Mouse (Mus musculus) limb, embryonic 15.5 days (tissue): ENCODE results near the gene 9430015G10Rik. TPM values are rescaled to one million over a fixed set of nuclear protein-coding genes. Genes with fewer than 3 reads are reported as not detected.

ENCODE experiments used
- ATAC-seq: fragments of 200-750 bp; cut with Nextera tagmentation; 2 replicates; pipeline ENCODE4 v1.8.0; 2017; ENCODE audit warnings: low read depth, moderate TSS enrichment; ENCODE audit not compliant: insufficient number of reproducible peaks, low FRiP score, low TSS enrichment
- H3K27ac ChIP-seq: fragments of 300-500 bp; sonication (generic); 2 replicates; pipeline ENCODE4 v1.5.1; 2015; ENCODE audit warnings: moderate library complexity, mild to moderate bottlenecking, inconsistent platforms
- H3K27me3 ChIP-seq: fragments of 300-500 bp; sonication (generic); 2 replicates; pipeline ENCODE4 v1.6.1; 2015; ENCODE audit warnings: inconsistent platforms
- H3K36me3 ChIP-seq: fragments of 300-500 bp; sonication (generic); 2 replicates; pipeline ENCODE4 v1.6.1; 2015; ENCODE audit warnings: inconsistent platforms
- H3K4me1 ChIP-seq: fragments of 300-500 bp; sonication (generic); 2 replicates; pipeline ENCODE4 v1.6.1; 2015; ENCODE audit warnings: inconsistent platforms
- H3K4me2 ChIP-seq: fragments of 300-500 bp; sonication (generic); 2 replicates; pipeline ENCODE4 v1.6.1; 2015; ENCODE audit warnings: mild to moderate bottlenecking, inconsistent platforms
- H3K4me3 ChIP-seq: fragments of 300-500 bp; sonication (generic); 2 replicates; pipeline ENCODE4 v1.5.1; 2015; ENCODE audit warnings: mild to moderate bottlenecking, inconsistent platforms
- H3K9ac ChIP-seq: fragments of 300-500 bp; sonication (generic); 2 replicates; pipeline ENCODE4 v1.6.1; 2015; ENCODE audit warnings: inconsistent platforms
- H3K9me3 ChIP-seq: fragments of 300-500 bp; sonication (generic); 2 replicates; pipeline ENCODE4 v1.6.1; 2016; ENCODE audit warnings: inconsistent platforms
- WGBS: fragments of 180-500 bp; shearing (Covaris S2); methylation state at CpG from one replicate; pipeline ENCODE4 v1.1.7; 2015; 5-methylcytosine and 5-hydroxymethylcytosine counted together
- polyA plus RNA-seq: library from polyadenylated mRNA; unstranded; fragments of >200 nt; fragmentation: Nextera tagmentation; extraction: Ambion mirVana; gene quantifications from 2 replicates; pipeline ENCODE4 v1.2.1, GENCODE M21; 2015

The 9430015G10Rik gene
- polyA plus RNA-seq, 1 experiment from 2014 or later, result 31.8 TPM

- no peak for ATAC-seq
- peaks cover 11% of the 10 kb centered on the region for H3K4me1 ChIP-seq
- H3K4me3 ChIP-seq, result no peak overlapping the region
- no peak overlapping the region for H3K9ac ChIP-seq
- no peaks in the 10 kb centered on the region for H3K36me3 ChIP-seq
- H3K27ac ChIP-seq, result no peak overlapping the region
- H3K27me3 ChIP-seq, result peaks cover 6% of the 10 kb centered on the region
- H3K4me2 ChIP-seq, result no peak overlapping the region
- no peaks in the 10 kb centered on the region for H3K9me3 ChIP-seq
- 55% methylated on average over 4 of the region's 4 CpGs for WGBS
Measured at GRCm38 (mm10) chr4:156082621-156083234, 27.1 kb upstream of the 9430015G10Rik start.

- no peak for ATAC-seq
- 41% methylated on average over 5 of the region's 5 CpGs for WGBS
- H3K27ac ChIP-seq, result no peak overlapping the region
Measured at GRCm38 (mm10) chr4:156083348-156083747, 26.4 kb upstream of the 9430015G10Rik start.

GRCm38 (mm10) chr4:156084096-156084879 lies 25.5 kb upstream of the 9430015G10Rik start:
- Histone ChIP-seq H3K4me2 (no peak overlapping the region), H3K4me1 (peaks cover 5% of the 10 kb centered on the region), H3K9me3 (no peaks in the 10 kb centered on the region), H3K27ac (no peak overlapping the region), H3K27me3 (no peaks in the 10 kb centered on the region), H3K4me3 (no peak overlapping the region), H3K9ac (no peak overlapping the region), H3K36me3 (no peaks in the 10 kb centered on the region)
- no peak for ATAC-seq
- 70% methylated on average over 9 of the region's 9 CpGs for WGBS

More at GRCm38 (mm10) chr4:156083348-156083747, 26.4 kb upstream of the 9430015G10Rik start:
- Histone ChIP-seq H3K9ac (no peak overlapping the region), H3K27me3 (no peaks in the 10 kb centered on the region), H3K4me3 (no peak overlapping the region), H3K36me3 (no peaks in the 10 kb centered on the region), H3K9me3 (no peaks in the 10 kb centered on the region), H3K4me2 (no peak overlapping the region), H3K4me1 (peaks cover 5% of the 10 kb centered on the region)

GRCm38 (mm10) chr4:156085256-156085655 lies 24.5 kb upstream of the 9430015G10Rik start:
- Histone ChIP-seq H3K27me3 (no peaks in the 10 kb centered on the region), H3K36me3 (no peaks in the 10 kb centered on the region), H3K4me1 (peaks cover 5% of the 10 kb centered on the region), H3K4me3 (no peak overlapping the region), H3K27ac (no peak overlapping the region), H3K9ac (no peak overlapping the region), H3K9me3 (no peaks in the 10 kb centered on the region), H3K4me2 (no peak overlapping the region)
- 85% methylated on average over 8 of the region's 8 CpGs for whole genome bisulfite sequencing
- no peak for ATAC-seq

GRCm38 (mm10) chr4:156087398-156088087 lies 22.2 kb upstream of the 9430015G10Rik start:
- no peak overlapping the region for H3K4me2 ChIP-seq
- no peaks in the 10 kb centered on the region for H3K36me3 ChIP-seq
- no peaks in the 10 kb centered on the region for H3K27me3 ChIP-seq
- ATAC-seq, result no peak
- H3K9me3 ChIP-seq, result no peaks in the 10 kb centered on the region
- no peak overlapping the region for H3K27ac ChIP-seq
- no peak overlapping the region for H3K9ac ChIP-seq
- 29% methylated on average over 5 of the region's 5 CpGs for WGBS
- peaks cover 5% of the 10 kb centered on the region for H3K4me1 ChIP-seq
- H3K4me3 ChIP-seq, result no peak overlapping the region

GRCm38 (mm10) chr4:156091236-156091635 lies 18.5 kb upstream of the 9430015G10Rik start:
- Histone ChIP-seq H3K4me2 (no peak overlapping the region), H3K4me3 (no peak overlapping the region), H3K36me3 (no peaks in the 10 kb centered on the region), H3K4me1 (no peaks in the 10 kb centered on the region), H3K27ac (no peak overlapping the region), H3K9me3 (no peaks in the 10 kb centered on the region), H3K27me3 (no peaks in the 10 kb centered on the region), H3K9ac (no peak overlapping the region)
- no peak for ATAC-seq
- WGBS, result 67% methylated on average over 1 of the region's 1 CpGs

- Histone ChIP-seq H3K4me1 (no peaks in the 10 kb centered on the region), H3K4me3 (no peak overlapping the region), H3K9ac (no peak overlapping the region), H3K9me3 (no peaks in the 10 kb centered on the region), H3K4me2 (no peak overlapping the region), H3K27ac (no peak overlapping the region), H3K27me3 (no peaks in the 10 kb centered on the region), H3K36me3 (no peaks in the 10 kb centered on the region)
- WGBS, result 71% methylated on average over 1 of the region's 1 CpGs
- no peak for ATAC-seq
Measured at GRCm38 (mm10) chr4:156092765-156093164, 17.0 kb upstream of the 9430015G10Rik start.

GRCm38 (mm10) chr4:156093758-156094157 lies 16.0 kb upstream of the 9430015G10Rik start:
- Histone ChIP-seq H3K9me3 (no peaks in the 10 kb centered on the region), H3K27ac (no peak overlapping the region), H3K4me3 (no peak overlapping the region), H3K36me3 (no peaks in the 10 kb centered on the region), H3K9ac (no peak overlapping the region), H3K4me1 (no peaks in the 10 kb centered on the region), H3K4me2 (no peak overlapping the region), H3K27me3 (no peaks in the 10 kb centered on the region)
- WGBS, result 76% methylated on average over 5 of the region's 5 CpGs
- no peak for ATAC-seq

- Histone ChIP-seq H3K27ac (no peak overlapping the region), H3K4me2 (no peak overlapping the region), H3K4me3 (no peak overlapping the region), H3K9ac (no peak overlapping the region), H3K27me3 (no peaks in the 10 kb centered on the region), H3K9me3 (no peaks in the 10 kb centered on the region), H3K36me3 (no peaks in the 10 kb centered on the region), H3K4me1 (no peaks in the 10 kb centered on the region)
- no peak for ATAC-seq
- WGBS, result 89% methylated on average over 1 of the region's 1 CpGs
Measured at GRCm38 (mm10) chr4:156096191-156096590, 13.6 kb upstream of the 9430015G10Rik start.

- Histone ChIP-seq H3K4me3 (no peak overlapping the region), H3K36me3 (no peaks in the 10 kb centered on the region), H3K27me3 (no peaks in the 10 kb centered on the region), H3K4me1 (no peaks in the 10 kb centered on the region), H3K4me2 (no peak overlapping the region), H3K9me3 (no peaks in the 10 kb centered on the region), H3K27ac (no peak overlapping the region), H3K9ac (no peak overlapping the region)
- WGBS, result 42% methylated on average over 9 of the region's 9 CpGs
- ATAC-seq, result no peak
Measured at GRCm38 (mm10) chr4:156097770-156098366, 11.9 kb upstream of the 9430015G10Rik start.

- H3K27me3 ChIP-seq, result no peaks in the 10 kb centered on the region
- no peaks in the 10 kb centered on the region for H3K9me3 ChIP-seq
- ATAC-seq, result no peak
- H3K4me2 ChIP-seq, result no peak overlapping the region
- H3K4me3 ChIP-seq, result no peak overlapping the region
- no peak overlapping the region for H3K9ac ChIP-seq
- WGBS, result 65% methylated on average over 6 of the region's 6 CpGs
- H3K4me1 ChIP-seq, result no peaks in the 10 kb centered on the region
- H3K27ac ChIP-seq, result no peak overlapping the region
- H3K36me3 ChIP-seq, result no peaks in the 10 kb centered on the region
Measured at GRCm38 (mm10) chr4:156099427-156099826, 10.4 kb upstream of the 9430015G10Rik start.

- no peak overlapping the region for H3K4me2 ChIP-seq
- no peaks in the 10 kb centered on the region for H3K36me3 ChIP-seq
- no peak overlapping the region for H3K27ac ChIP-seq
- H3K4me1 ChIP-seq, result no peaks in the 10 kb centered on the region
- H3K9ac ChIP-seq, result no peak overlapping the region
- H3K4me3 ChIP-seq, result no peak overlapping the region
- ATAC-seq, result no peak
- H3K9me3 ChIP-seq, result no peaks in the 10 kb centered on the region
- no peaks in the 10 kb centered on the region for H3K27me3 ChIP-seq
- 85% methylated on average over 5 of the region's 5 CpGs for WGBS
Measured at GRCm38 (mm10) chr4:156100501-156100900, 9.3 kb upstream of the 9430015G10Rik start.
